Mouse (Mus musculus) embryonic stem cell, embryonic (primary cell): ENCODE data around the gene 4930455H04Rik.

Experiments
- CTCF ChIA-PET, 4 experiments: fragments of 300-600 bp in 2 of 4; fragments of 350-600 bp in 2 of 4; sonication (Branson Sonifier 250); formaldehyde crosslinking; loops; one replicate each; lab custom pipeline; 2022; ENCODE audit warnings: inconsistent platforms in 2 of 4; lab: Charles Lee
- POLR2A ChIA-PET, 4 experiments: fragments of 300-600 bp in 2 of 4; fragments of 350-600 bp in 2 of 4; sonication (Branson Sonifier 250); formaldehyde crosslinking; loops; one replicate each; lab custom pipeline; 2022; ENCODE audit warnings: antibody characterized with exemption in 4 of 4, inconsistent platforms in 1 of 4; lab: Charles Lee

Gene 4930455H04Rik

GRCm38 (mm10) chr3:116963213-116963612 lies 4.9 kb upstream of the 4930455H04Rik start:
- POLR2A ChIA-PET = no interaction called here
- CTCF ChIA-PET = no interaction called here

DNA sequence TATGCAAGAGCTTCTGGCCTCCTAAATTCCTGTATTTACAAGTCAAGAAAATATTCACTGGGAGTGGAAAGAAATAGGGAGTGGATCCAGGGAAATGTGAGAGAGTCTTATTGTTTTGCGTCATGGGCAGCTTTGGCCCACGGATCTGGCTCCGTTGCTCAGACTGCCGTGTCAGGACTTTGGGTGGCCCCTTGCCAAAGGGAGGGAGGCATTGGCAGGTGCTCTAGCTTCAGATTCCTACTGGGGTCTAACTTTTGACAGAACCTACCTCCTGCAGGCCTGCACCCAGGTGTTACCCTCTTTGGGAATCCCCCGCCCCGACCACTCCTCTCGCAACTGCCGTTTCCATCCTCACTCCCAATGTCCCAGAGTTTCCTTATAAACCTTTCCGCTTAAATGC lies 3.6 kb upstream of the 4930455H04Rik start:
- ChIA-PET POLR2A (no interaction called here), CTCF (no interaction called here)

DNA sequence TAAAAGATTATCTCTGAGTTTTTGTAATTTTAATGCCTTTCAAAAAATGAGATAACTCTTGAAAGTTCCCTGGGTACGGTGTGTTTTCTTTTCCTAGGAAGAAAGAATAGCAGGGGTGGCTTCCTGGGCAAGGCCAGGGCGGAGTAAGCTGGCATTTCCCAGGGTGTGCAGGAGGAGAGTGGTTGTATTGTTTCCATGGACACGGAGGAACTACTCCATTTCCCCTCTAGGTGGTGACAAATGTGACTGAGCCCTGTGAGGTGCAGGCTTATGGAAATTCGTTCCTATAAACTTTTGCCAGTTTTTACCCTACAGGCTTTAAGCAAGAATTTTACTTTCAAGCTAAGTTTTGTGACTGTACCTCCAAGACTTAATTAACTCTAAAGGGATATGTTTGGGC lies 1.8 kb upstream of the 4930455H04Rik start:
- POLR2A ChIA-PET = no interaction called here
- CTCF ChIA-PET = interaction anchor here in 1 of 4 experiments (0.8 kb wide), 1 partner anchor 53 kb away, joined by 3 read pairs; no protein-coding TSS in a partner anchor

- POLR2A ChIA-PET = no interaction called here
- CTCF ChIA-PET = no interaction called here
These were observed 1.3 kb upstream of the 4930455H04Rik start for GRCm38 (mm10) chr3:116966800-116967199.

DNA sequence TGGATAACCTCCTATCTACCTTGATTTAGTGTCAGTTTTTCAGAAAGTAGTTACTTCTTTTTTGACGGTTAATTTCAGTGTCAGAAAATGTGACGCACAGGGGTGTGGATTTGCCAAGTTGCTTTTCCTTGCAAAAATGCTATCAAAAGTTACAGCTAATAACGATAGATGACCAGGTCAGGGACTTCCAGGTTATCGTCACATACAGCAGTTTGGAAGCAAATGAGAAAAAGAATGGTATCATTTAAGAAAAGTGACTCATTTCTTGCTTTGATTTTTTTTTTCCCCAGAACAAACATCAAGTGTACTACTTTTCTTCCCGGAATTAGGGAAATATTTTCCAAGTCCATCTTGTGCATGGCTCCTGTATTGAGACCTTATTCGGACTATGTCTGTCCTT lies 631 bp upstream of the 4930455H04Rik start:
- ChIA-PET POLR2A (interaction anchor here in 1 of 4 experiments (0.7 kb wide), 1 partner anchor 16 kb away, joined by 3 read pairs; no protein-coding TSS in a partner anchor), CTCF (no interaction called here)

GRCm38 (mm10) chr3:116968540-116968997 lies 502 bp downstream of the 4930455H04Rik start, which contains the start of gene Palmd:
Gene Palmd, minus strand, starts transcription at chr3:116968987.
- CTCF ChIA-PET = no interaction called here

GRCm38 (mm10) chr3:116969003-116969402 lies 936 bp downstream of the 4930455H04Rik start:
- ChIA-PET POLR2A (interaction anchor here in 1 of 4 experiments (0.7 kb wide), 2 partner anchors 49 to 463 kb away, joined by 3 to 4 read pairs; no protein-coding TSS in a partner anchor), CTCF (no interaction called here)

More at GRCm38 (mm10) chr3:116968540-116968997, 502 bp downstream of the 4930455H04Rik start, which contains the start of gene Palmd:
- POLR2A ChIA-PET = interaction anchor here in 1 of 4 experiments (0.7 kb wide), 1 partner anchor 462 kb away, joined by 3 read pairs; no protein-coding TSS in a partner anchor

- POLR2A ChIA-PET = interaction anchor here in 1 of 4 experiments (0.5 kb wide), 1 partner anchor 548 kb away, joined by 3 read pairs; no protein-coding TSS in a partner anchor
- CTCF ChIA-PET = interaction anchor here in 1 of 4 experiments (0.5 kb wide), 1 partner anchor 67 kb away, joined by 6 read pairs; no protein-coding TSS in a partner anchor
These were observed 1.7 kb downstream of the 4930455H04Rik start for GRCm38 (mm10) chr3:116969786-116970185.

GRCm38 (mm10) chr3:116981811-116982575 lies 13.9 kb downstream of the 4930455H04Rik start:
- ChIA-PET CTCF (no interaction called here), POLR2A (interaction anchor here in 1 of 4 experiments (1.7 kb wide), 1 partner anchor 9 kb away, joined by 4 read pairs; no protein-coding TSS in a partner anchor)

GRCm38 (mm10) chr3:116985042-116985455 lies 17.0 kb downstream of the 4930455H04Rik start:
- ChIA-PET CTCF (interaction anchor here in 1 of 4 experiments (0.6 kb wide), 1 partner anchor 79 kb away, joined by 4 read pairs; no protein-coding TSS in a partner anchor), POLR2A (no interaction called here)

DNA sequence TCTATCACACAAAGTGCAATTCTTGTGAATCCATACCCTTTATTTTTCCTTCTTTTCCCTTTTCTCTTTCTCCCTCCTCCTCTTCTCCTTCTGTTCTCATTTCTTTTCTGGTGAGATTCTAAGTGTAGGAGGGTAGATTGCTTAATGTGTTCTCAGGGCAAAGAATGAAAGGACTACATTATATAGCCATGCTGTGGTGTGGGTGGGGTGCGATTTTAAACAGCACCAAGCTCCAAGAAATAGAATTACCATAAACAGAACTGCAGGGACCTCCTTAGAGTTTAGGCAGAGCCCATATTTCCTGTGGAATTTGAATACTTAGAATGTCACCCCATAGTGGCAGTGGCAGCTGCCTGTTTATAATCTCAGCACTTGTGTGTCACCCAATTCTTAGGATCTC lies 17.7 kb downstream of the 4930455H04Rik start:
- CTCF ChIA-PET = no interaction called here
- POLR2A ChIA-PET = no interaction called here

DNA sequence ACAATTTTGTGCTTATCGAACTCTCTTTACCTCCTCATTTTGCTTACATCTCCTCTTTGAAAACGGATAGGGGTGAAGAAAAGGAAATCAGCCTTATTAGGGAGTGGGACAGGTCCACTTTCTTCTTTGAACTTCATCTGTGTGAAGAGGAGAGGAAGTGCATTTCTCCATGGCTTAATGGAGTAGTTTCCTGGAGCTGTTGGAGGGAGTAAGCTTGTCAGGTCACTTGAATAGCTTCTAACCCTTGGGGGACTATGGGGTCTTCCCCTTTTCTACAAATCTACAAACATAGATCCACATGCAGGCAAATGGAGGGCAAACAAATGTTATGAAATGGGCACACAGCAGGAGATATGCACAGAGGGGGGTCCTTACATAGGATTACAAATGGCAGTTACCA lies 18.4 kb downstream of the 4930455H04Rik start:
- POLR2A ChIA-PET = no interaction called here

DNA sequence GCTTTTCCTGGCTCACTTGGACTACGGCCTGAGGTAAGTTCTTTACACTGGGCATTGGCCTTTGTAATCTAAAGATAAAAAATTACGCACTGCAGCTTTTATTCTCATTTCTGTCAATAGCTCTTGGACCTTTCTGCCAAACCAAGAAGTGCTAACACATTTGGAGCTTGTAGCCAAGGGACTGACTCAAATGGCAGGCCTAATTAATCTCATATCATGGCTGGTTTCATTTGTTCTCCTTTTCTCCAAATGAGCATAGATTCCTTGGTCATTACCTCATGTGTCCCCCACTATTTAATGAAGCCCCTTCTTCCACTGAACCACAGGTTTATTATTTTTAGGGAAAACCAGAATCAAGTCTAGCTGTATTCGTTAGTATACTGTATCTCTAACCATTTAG lies 20.2 kb downstream of the 4930455H04Rik start:
- ChIA-PET POLR2A (no interaction called here), CTCF (no interaction called here)

More for the DNA sequence above, 18.4 kb downstream of the 4930455H04Rik start:
- CTCF ChIA-PET = no interaction called here

GRCm38 (mm10) chr3:116991180-116991579 lies 23.1 kb downstream of the 4930455H04Rik start:
- ChIA-PET CTCF (no interaction called here), POLR2A (interaction anchor here in 1 of 4 experiments (1.6 kb wide), 1 partner anchor 9 kb away, joined by 4 read pairs; no protein-coding TSS in a partner anchor)

GRCm38 (mm10) chr3:116993011-116993410 lies 24.9 kb downstream of the 4930455H04Rik start:
- CTCF ChIA-PET = no interaction called here
- POLR2A ChIA-PET = no interaction called here

- CTCF ChIA-PET = no interaction called here
- POLR2A ChIA-PET = no interaction called here
These were observed 33.8 kb downstream of the 4930455H04Rik start for GRCm38 (mm10) chr3:117001686-117002485.

GRCm38 (mm10) chr3:117003379-117003778 lies 35.3 kb downstream of the 4930455H04Rik start:
- CTCF ChIA-PET = no interaction called here
- POLR2A ChIA-PET = no interaction called here

GRCm38 (mm10) chr3:117006636-117007035 lies 38.6 kb downstream of the 4930455H04Rik start:
- CTCF ChIA-PET = no interaction called here
- POLR2A ChIA-PET = no interaction called here

GRCm38 (mm10) chr3:117007340-117007739 lies 39.3 kb downstream of the 4930455H04Rik start:
- ChIA-PET POLR2A (no interaction called here), CTCF (no interaction called here)
